Mouse (Mus musculus) hindbrain, embryonic 14.5 days (tissue): Measurements from ENCODE around the gene Ecm2. TPM values are rescaled to one million over a fixed set of nuclear protein-coding genes. Genes with fewer than 3 reads are reported as not detected.

Source experiments
- ATAC-seq: fragments of 200-750 bp; cut with Nextera tagmentation; 2 replicates; pipeline ENCODE4 v1.8.0; 2017; ENCODE audit warnings: moderate number of reproducible peaks, mild to moderate bottlenecking, moderate TSS enrichment, moderate library complexity; ENCODE audit not compliant: low FRiP score
- DNase-seq: peaks from one replicate; pipeline ENCODE4 v3.0.0-alpha.2; 2015; ENCODE audit warnings: low spot score
- H3K27ac ChIP-seq: fragments of 300-500 bp; sonication (generic); 2 replicates; pipeline ENCODE4 v1.5.1; 2014; ENCODE audit warnings: mild to moderate bottlenecking, moderate library complexity
- H3K27me3 ChIP-seq: fragments of 300-500 bp; sonication (generic); 2 replicates; pipeline ENCODE4 v1.6.1; 2014; ENCODE audit warnings: mild to moderate bottlenecking, low read length, mixed read lengths; ENCODE audit not compliant: control insufficient read depth, insufficient read depth
- H3K36me3 ChIP-seq: fragments of 300-500 bp; sonication (generic); replicated peaks from 2 replicates; pipeline ENCODE4 v1.6.1; 2014; ENCODE audit not compliant: control insufficient read depth, insufficient read depth
- H3K4me1 ChIP-seq: fragments of 300-500 bp; sonication (generic); replicated peaks from 2 replicates; pipeline ENCODE4 v1.6.1; 2014; ENCODE audit warnings: antibody characterized with exemption, low read length, mixed read lengths; ENCODE audit not compliant: control insufficient read depth, insufficient read depth
- H3K4me2 ChIP-seq: fragments of 300-500 bp; sonication (generic); replicated peaks from 2 replicates; pipeline ENCODE4 v1.6.1; 2014; ENCODE audit warnings: mild to moderate bottlenecking, moderate library complexity
- H3K4me3 ChIP-seq: fragments of 300-500 bp; sonication (generic); replicated peaks from 2 replicates; pipeline ENCODE4 v1.5.1; 2014; ENCODE audit warnings: mild to moderate bottlenecking, low read length
- H3K9ac ChIP-seq: fragments of 300-500 bp; sonication (generic); 2 replicates; pipeline ENCODE4 v1.6.1; 2014
- H3K9me3 ChIP-seq: fragments of 300-500 bp; sonication (generic); 2 replicates; pipeline ENCODE4 v1.6.1; 2016; ENCODE audit warnings: low read length; ENCODE audit not compliant: control insufficient read depth
- WGBS: fragments of 180-500 bp; shearing (Covaris S2); extraction: QIAGEN DNeasy Blood & Tissue Kit; methylation state at CpG from one replicate; pipeline ENCODE4 v1.1.7; 2014; 5-methylcytosine and 5-hydroxymethylcytosine counted together
- polyA plus RNA-seq: library from polyadenylated mRNA; unstranded; fragments of >200 nt; fragmentation: Nextera tagmentation; extraction: Ambion mirVana; gene quantifications from 2 replicates; pipeline ENCODE4 v1.2.1, GENCODE M21; 2014

Gene Ecm2
- polyA plus RNA-seq, result 1.7 and 2.2 TPM in 2 replicates

DNA sequence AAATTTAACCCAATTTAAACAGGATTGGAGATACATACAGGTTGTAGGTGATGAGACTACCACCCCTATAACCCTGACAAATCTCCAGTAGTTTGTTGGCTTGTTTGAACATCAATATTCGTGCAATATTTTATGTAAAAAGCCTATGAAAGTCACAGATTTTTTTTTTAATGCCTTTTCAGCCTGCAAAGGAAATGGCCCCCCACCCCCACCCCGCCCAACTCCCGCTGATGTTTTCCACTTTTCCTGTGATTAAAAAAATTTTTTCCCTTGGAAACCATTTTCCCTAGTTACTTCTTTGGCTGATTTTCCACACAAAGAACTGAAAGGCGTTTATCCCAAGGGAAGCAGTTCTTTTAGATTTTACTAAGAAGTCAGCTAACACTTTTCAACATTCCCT lies at the start of gene Ecm2:
TSS of gene Ecm2 (plus strand) at position 301 of the 400 bp plus-strand sequence.
- no peak for ATAC-seq
- no peak for DNase-seq
- Histone ChIP-seq H3K9ac (no peak within 1 kb of the TSS), H3K27ac (0 out of 2 replicates have a peak within 1 kb of the TSS, but pooled peaks have one; percentile 20), H3K4me1 (no peaks in the 10 kb centered on the region), H3K27me3 (no peaks in the 10 kb centered on the region), H3K9me3 (no peaks in the 10 kb centered on the region), H3K4me3 (no peak within 1 kb of the TSS), H3K36me3 (no peaks in the 10 kb centered on the region), H3K4me2 (0 out of 2 replicates have a peak within 1 kb of the TSS, but pooled peaks have one; percentile 12)
- 45% methylated on average over 4 of the region's 4 CpGs for WGBS

DNA sequence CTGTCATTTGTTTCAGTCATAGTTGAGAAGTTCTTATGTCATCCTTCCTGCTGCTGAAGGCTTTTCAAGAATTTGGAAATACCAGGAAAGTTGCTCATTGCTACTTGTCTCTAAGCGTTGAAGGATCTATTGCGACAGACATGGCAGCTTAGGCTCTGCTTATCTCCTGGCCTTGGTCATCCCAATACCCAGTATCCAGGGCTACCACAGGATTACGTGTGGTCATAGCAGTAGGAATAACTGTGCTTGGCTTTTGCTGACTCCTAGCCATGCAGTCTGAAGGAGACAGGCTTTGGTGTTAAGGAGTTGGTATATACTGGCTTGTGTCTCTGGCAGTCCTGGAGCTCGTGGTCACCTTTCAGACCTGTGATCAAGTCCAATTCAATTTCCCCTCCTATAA lies 44.3 kb upstream of the Ecm2 start:
- H3K4me2 ChIP-seq, result no peak overlapping the region
- no peaks in the 10 kb centered on the region for H3K9me3 ChIP-seq
- H3K27me3 ChIP-seq, result no peaks in the 10 kb centered on the region
- no peak for DNase-seq
- H3K9ac ChIP-seq, result no peak overlapping the region
- WGBS, result 90% methylated on average over 4 of the region's 4 CpGs
- H3K4me1 ChIP-seq, result no peaks in the 10 kb centered on the region
- ATAC-seq, result no peak
- H3K27ac ChIP-seq, result no peak overlapping the region
- H3K36me3 ChIP-seq, result peaks cover 62% of the 10 kb centered on the region
- H3K4me3 ChIP-seq, result no peak overlapping the region

DNA sequence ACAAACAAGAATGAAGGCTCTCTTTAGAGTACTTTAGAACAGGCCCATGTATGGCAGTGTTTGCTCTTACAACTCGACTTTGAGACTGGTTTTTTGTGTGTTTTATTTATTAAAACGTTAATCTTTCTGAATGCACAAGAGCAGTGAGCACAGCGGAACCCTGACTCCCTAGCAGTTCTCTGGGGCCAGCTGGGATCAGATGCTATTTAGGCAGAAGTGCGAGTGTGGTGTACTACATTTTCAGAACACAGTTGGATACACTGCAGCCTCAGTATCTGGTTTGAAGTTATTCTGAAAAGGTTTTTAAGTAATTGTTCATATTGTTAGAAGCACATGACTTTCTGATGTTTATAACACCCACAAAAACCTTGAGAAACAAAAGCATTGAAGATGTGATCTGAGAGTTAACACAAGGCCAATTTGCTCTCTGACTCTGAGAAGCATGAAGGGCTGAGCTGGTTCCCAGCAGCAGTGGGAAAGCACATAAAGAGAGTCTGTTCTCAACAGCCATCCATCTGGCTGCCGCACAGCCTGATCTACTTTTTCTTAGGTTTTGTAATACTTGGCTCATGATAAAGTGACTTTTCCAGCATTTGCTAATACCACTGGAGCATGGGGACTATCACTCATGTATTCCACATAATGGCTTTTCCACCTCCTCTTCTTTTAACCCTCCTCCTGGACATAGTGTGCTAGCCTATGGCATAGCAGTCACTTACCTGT lies 43.8 kb upstream of the Ecm2 start:
- no peaks in the 10 kb centered on the region for H3K27me3 ChIP-seq
- H3K9me3 ChIP-seq, result no peaks in the 10 kb centered on the region
- peaks cover 68% of the 10 kb centered on the region for H3K36me3 ChIP-seq
- H3K4me1 ChIP-seq, result no peaks in the 10 kb centered on the region
- DNase-seq (no peak), ATAC-seq (no peak)
- no peak overlapping the region for H3K4me3 ChIP-seq
- no peak overlapping the region for H3K4me2 ChIP-seq
- H3K9ac ChIP-seq, result no peak overlapping the region
- WGBS, result 80% methylated on average over 5 of the region's 5 CpGs
- H3K27ac ChIP-seq, result no peak overlapping the region

DNA sequence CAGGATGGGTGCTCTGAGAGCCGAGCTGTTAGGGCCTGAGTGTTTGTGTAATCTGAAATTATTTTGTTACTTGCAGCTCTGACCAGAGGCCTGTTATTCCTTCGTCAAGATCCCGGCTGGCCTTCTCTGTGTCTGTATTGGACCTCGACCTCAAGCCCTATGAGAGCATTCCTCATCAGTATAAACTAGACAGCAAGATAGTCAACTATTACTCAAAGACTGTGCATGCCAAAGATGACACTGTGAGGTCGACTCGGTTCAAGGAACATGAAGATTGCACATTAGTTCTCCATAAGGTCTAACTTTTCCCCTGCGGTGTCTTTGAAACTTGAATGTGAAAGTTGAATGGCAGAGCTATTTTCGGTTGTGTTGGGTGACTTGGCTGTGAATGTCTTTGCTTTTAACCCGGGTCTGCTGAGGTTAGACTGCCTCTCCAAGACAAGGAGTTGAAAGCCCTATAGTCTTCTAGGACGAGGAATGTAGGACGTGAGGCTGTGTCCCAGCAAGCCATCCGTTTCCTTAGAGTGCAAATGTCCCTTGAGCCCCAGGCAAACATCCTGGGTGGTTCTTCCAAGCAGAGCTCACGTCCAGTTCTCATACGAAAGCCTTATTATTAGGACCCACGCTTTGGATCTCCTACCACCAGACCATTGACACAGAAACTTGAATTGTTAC lies 43.0 kb upstream of the Ecm2 start:
- 71% methylated on average over 15 of the region's 15 CpGs for WGBS
- no peaks in the 10 kb centered on the region for H3K4me1 ChIP-seq
- ATAC-seq, result no peak
- H3K36me3 ChIP-seq, result peaks cover 69% of the 10 kb centered on the region
- no peak overlapping the region for H3K4me3 ChIP-seq
- no peak for DNase-seq
- H3K4me2 ChIP-seq, result no peak overlapping the region
- H3K9me3 ChIP-seq, result no peaks in the 10 kb centered on the region
- no peaks in the 10 kb centered on the region for H3K27me3 ChIP-seq
- H3K27ac ChIP-seq, result no peak overlapping the region
- H3K9ac ChIP-seq, result no peak overlapping the region

DNA sequence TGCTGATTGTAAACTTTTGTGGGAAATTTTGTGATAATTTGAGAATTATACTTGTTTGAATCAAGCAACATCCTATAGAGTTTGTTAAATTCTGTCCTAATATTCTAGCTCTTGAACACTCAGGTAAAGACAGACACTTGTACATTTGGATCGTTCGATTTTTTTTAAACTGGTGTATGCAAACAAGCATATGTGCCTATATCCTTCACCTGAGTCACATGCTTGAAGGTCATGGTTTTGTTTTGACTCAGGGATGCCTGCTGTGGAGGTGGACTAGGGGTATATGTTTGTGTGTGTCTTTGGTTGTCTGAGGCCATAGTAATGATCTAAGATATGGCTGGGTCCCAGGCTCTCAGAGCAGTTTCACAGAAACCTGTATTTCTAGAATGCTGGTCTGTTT lies 41.7 kb upstream of the Ecm2 start:
- Histone ChIP-seq H3K9ac (no peak overlapping the region), H3K27me3 (no peaks in the 10 kb centered on the region), H3K4me2 (no peak overlapping the region), H3K4me3 (no peak overlapping the region), H3K9me3 (no peaks in the 10 kb centered on the region), H3K36me3 (peaks cover 65% of the 10 kb centered on the region), H3K4me1 (no peaks in the 10 kb centered on the region), H3K27ac (no peak overlapping the region)
- DNase-seq (no peak), ATAC-seq (no peak)
- 98% methylated on average over 2 of the region's 2 CpGs for WGBS

DNA sequence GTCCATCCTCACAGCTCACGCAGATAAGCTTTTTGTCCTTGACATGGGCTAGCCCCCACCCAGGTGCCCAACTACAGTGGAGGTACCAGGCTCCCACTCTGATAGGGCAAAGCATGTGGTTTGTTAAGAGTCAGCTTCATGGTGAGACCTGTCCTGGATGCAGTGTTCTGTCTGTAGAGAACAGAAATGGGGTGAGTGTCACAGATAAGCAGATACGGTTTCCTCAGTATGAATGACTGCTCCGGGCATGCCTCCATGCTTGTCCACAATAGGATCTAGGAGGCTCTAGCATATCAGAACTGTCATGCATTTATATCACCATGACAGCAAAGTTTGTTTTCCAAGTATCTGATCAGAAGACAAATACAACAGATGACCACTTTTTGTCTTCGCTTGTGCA lies 38.7 kb upstream of the Ecm2 start:
- H3K4me3 ChIP-seq, result no peak overlapping the region
- ATAC-seq, result no peak
- peaks cover 46% of the 10 kb centered on the region for H3K36me3 ChIP-seq
- WGBS, result 95% methylated on average over 4 of the region's 4 CpGs
- no peak overlapping the region for H3K9ac ChIP-seq
- no peaks in the 10 kb centered on the region for H3K9me3 ChIP-seq
- no peaks in the 10 kb centered on the region for H3K27me3 ChIP-seq
- H3K4me1 ChIP-seq, result no peaks in the 10 kb centered on the region
- no peak overlapping the region for H3K4me2 ChIP-seq
- no peak for DNase-seq
- no peak overlapping the region for H3K27ac ChIP-seq

DNA sequence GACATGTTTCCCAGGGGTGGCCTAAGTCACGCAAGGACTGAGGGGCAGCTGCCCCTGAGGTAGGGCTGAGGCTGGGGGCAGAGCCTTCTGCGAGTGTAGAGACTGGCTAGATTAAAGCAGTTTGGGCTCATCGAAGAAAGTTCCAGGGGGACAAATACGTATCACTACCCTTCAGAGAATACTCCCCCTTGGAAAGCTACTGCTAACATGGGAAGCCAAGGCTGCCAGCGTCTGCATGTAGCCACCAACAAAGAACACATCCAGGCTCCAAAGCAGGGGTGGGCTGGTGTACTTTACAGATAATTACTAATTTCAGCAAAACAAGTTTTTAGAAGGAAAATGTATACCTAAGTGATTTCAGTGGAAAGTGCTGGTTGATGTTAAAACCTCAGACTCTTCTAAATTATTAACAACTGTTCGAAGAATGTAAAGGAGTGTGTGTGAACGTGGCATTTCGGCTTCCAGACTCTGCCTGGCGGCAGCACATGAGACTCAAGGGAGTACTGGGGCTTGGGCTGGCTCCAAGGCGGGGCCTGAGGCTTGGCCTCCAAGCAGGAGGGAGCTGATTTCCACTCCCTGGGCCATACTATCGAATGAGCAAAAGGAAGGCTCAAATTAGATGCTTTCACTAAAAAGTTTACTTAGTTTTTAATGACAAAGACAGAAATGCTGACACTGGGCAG lies 38.1 kb upstream of the Ecm2 start:
- Histone ChIP-seq H3K27me3 (no peaks in the 10 kb centered on the region), H3K27ac (no peak overlapping the region), H3K9me3 (no peaks in the 10 kb centered on the region), H3K9ac (no peak overlapping the region), H3K36me3 (peaks cover 41% of the 10 kb centered on the region), H3K4me3 (no peak overlapping the region), H3K4me2 (no peak overlapping the region), H3K4me1 (no peaks in the 10 kb centered on the region)
- WGBS, result 79% methylated on average over 11 of the region's 11 CpGs
- no peak for ATAC-seq
- DNase-seq, result no peak

DNA sequence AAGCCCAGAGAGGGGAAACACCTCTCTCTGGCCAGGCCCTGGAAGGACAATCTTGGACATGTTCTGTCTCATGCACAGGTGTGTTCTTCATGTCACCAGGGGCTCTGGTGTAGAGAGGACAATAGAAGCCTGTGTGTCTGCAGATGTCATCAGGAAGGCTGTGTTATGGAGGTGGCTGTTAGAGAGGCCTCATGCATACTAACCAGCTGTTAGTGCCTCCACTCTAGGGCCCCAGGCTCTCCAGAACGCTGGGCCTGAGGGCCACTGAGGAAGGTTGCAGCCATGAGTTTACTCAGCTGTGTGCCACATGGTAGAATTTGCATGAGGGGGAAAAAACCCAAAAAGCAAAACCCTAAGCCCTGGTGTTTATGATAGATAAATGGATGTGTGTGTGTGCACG lies 37.0 kb upstream of the Ecm2 start:
- WGBS, result 77% methylated on average over 2 of the region's 2 CpGs
- Histone ChIP-seq H3K9me3 (no peaks in the 10 kb centered on the region), H3K27me3 (no peaks in the 10 kb centered on the region), H3K27ac (no peak overlapping the region), H3K36me3 (peaks cover 31% of the 10 kb centered on the region), H3K4me1 (no peaks in the 10 kb centered on the region), H3K4me2 (no peak overlapping the region), H3K4me3 (no peak overlapping the region), H3K9ac (no peak overlapping the region)
- DNase-seq, result no peak
- no peak for ATAC-seq

DNA sequence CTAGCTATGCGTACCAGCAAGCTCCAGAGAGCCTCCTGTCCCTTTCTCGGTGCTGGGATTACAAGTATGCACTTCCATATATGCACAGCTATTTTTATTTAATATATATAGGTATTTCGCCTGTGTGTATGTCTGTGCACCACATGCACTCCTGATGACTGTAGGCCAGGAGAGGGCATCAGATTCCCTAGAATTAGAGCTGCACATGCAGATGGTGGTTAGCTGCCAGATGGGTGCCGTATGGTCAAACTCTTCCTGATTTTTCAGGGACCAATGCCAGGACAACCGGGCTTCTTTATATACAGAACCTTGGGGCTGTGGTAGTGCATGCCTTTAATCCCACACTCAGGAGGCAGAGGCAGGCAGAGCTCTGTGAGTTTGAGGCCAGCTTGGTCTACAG lies 35.6 kb upstream of the Ecm2 start:
- Histone ChIP-seq H3K27ac (no peak overlapping the region), H3K4me2 (no peak overlapping the region), H3K36me3 (peaks cover 20% of the 10 kb centered on the region), H3K4me1 (no peaks in the 10 kb centered on the region), H3K27me3 (no peaks in the 10 kb centered on the region), H3K9me3 (no peaks in the 10 kb centered on the region), H3K9ac (no peak overlapping the region), H3K4me3 (no peak overlapping the region)
- ATAC-seq (no peak), DNase-seq (no peak)
- 93% methylated on average over 5 of the region's 5 CpGs for WGBS
